ENCODE assay signal across 11 mouse cellular contexts in genomic region chr11:46185486-46185885, GRCm38 (mm10). TPM values are rescaled to one million over a fixed set of nuclear protein-coding genes. Genes with fewer than 3 reads are reported as not detected.
DNase-seq lines count a peak whose midpoint lies in the region; ATAC-seq and TF ChIP-seq lines count a peak whose summit lies in the region.
"Had no signal": no experiment of that assay in that cellular context is flagged by ENCODE, and none has a peak within 500 bp of the region (broad histone marks: within the 10 kb centered on the region; RNA-seq: fewer than 3 reads in every experiment).

No protein-coding gene starts in this region.

- no peaks in the 10 kb centered on the region for H3K4me1 ChIP-seq in hindbrain, postnatal 0 days (ENCODE audit: insufficient read depth, low read length)
- H3K4me1 ChIP-seq in hindbrain, embryonic 14.5 days (replicated peaks; ENCODE audit: control insufficient read depth, insufficient read depth, low read length), result no peaks in the 10 kb centered on the region
- peaks cover 12% of the 10 kb centered on the region for H3K4me1 ChIP-seq in limb, embryonic 10.5 days

- no peak overlapping the region for H3K4me2 ChIP-seq in hindbrain, postnatal 0 days (ENCODE audit: low read depth, low read length)
- H3K4me2 ChIP-seq in hindbrain, embryonic 14.5 days (replicated peaks), result no peak overlapping the region

- H3K36me3 ChIP-seq in hindbrain, postnatal 0 days (ENCODE audit: insufficient read depth, low read length), result no peaks in the 10 kb centered on the region
- no peaks in the 10 kb centered on the region for H3K36me3 ChIP-seq in hindbrain, embryonic 14.5 days (replicated peaks; ENCODE audit: control insufficient read depth, insufficient read depth)
- no peaks in the 10 kb centered on the region for H3K36me3 ChIP-seq in limb, embryonic 10.5 days

- H3K27me3 ChIP-seq in hindbrain, postnatal 0 days (ENCODE audit: insufficient read depth, low read length), result no peaks in the 10 kb centered on the region
- H3K27me3 ChIP-seq in hindbrain, embryonic 14.5 days (ENCODE audit: control insufficient read depth, insufficient read depth, low read length), result no peaks in the 10 kb centered on the region
- H3K27me3 ChIP-seq in limb, embryonic 10.5 days (ENCODE audit: low read depth, poor library complexity, severe bottlenecking), result no peaks in the 10 kb centered on the region

- peak; percentile 39 for DNase-seq in cerebellum, adult 11-12 months
- DNase-seq in cerebellum, postnatal 4 days (ENCODE audit: low spot score in 2 of 2), result no peak
- peak; percentile 19 for DNase-seq in hindbrain, postnatal 0 days (ENCODE audit: low spot score)
- no peak for DNase-seq in hindbrain, embryonic 14.5 days (ENCODE audit: low spot score)
- peak; percentile 19 to 28 for DNase-seq in cerebellum, postnatal 36 days
- no peak for DNase-seq in limb, embryonic 10.5 days (ENCODE audit: low spot score)
- DNase-seq in adipocyte (ENCODE audit: low spot score), result no peak
- no peak for DNase-seq in frontal cortex, postnatal 10 days (ENCODE audit: low spot score in 2 of 2)
- DNase-seq: kidney, adult 11 months had no signal

- H3K27ac ChIP-seq in hindbrain, postnatal 0 days, result no peak overlapping the region
- no peak overlapping the region; the same call in 1 of the 2 replicates for H3K27ac ChIP-seq in hindbrain, embryonic 14.5 days
- H3K27ac ChIP-seq in limb, embryonic 10.5 days, result peak overlapping the region; percentile 11; the same call in 1 of the 2 replicates
- H3K27ac ChIP-seq: macrophage had no signal

- H3K4me3 ChIP-seq in hindbrain, postnatal 0 days (ENCODE audit: low read length), result no peak overlapping the region
- no peak overlapping the region for H3K4me3 ChIP-seq in hindbrain, embryonic 14.5 days (replicated peaks; ENCODE audit: low read length)
- H3K4me3 ChIP-seq in limb, embryonic 10.5 days, result no peak overlapping the region

- no peak overlapping the region for H3K9ac ChIP-seq in hindbrain, postnatal 0 days (replicated peaks; ENCODE audit: low read length)
- no peak overlapping the region for H3K9ac ChIP-seq in hindbrain, embryonic 14.5 days

- no peak for TF ChIP-seq CTCF in hindbrain, postnatal 0 days (IDR thresholded peaks at IDR 0.05; ENCODE audit: low read depth)

- 31% methylated on average over 4 of the region's 4 CpGs for WGBS in hindbrain, postnatal 0 days
- 40% methylated on average over 4 of the region's 4 CpGs for WGBS in hindbrain, embryonic 14.5 days
- 18% methylated on average over 4 of the region's 4 CpGs for WGBS in limb, embryonic 10.5 days

- ATAC-seq in hindbrain, postnatal 0 days, result 0 out of 2 replicates have a peak, but pooled peaks have one; percentile 32
- ATAC-seq in hindbrain, embryonic 14.5 days (ENCODE audit: low FRiP score), result no peak

- no peaks in the 10 kb centered on the region for H3K9me3 ChIP-seq in hindbrain, postnatal 0 days (ENCODE audit: low read length)
- H3K9me3 ChIP-seq in hindbrain, embryonic 14.5 days (ENCODE audit: control insufficient read depth, low read length), result no peaks in the 10 kb centered on the region
- H3K9me3 ChIP-seq in limb, embryonic 10.5 days (replicated peaks), result no peaks in the 10 kb centered on the region

RNA-seq across cellular contexts. Expression of gene Nipal4, which starts 19.2 kb away (rescaled TPM):
- total RNA-seq in hindbrain, postnatal 0 days (2014; rRNA removed), result 0.65 and 1.6 TPM in 2 replicates
- polyA plus RNA-seq in hindbrain, postnatal 0 days (2015; fragmentation: Nextera tagmentation; extraction: Ambion mirVana), result 0.38 and 0.47 TPM in 2 replicates
- 0.38 and 0.46 TPM in 2 replicates for polyA plus RNA-seq in hindbrain, embryonic 14.5 days (2014; fragmentation: Nextera tagmentation; extraction: Ambion mirVana)
- polyA plus RNA-seq in limb, embryonic 10.5 days (2016; fragmentation: Nextera tagmentation; extraction: Ambion mirVana), result 0.36 TPM in 2 replicates
- polyA plus RNA-seq: macrophage had no signal

RNA-seq across cellular contexts. Expression of gene Fndc9, which starts 49.8 kb away (rescaled TPM):
- 1.8 and 2.2 TPM in 2 replicates for total RNA-seq in hindbrain, postnatal 0 days (2014; rRNA removed)
- polyA plus RNA-seq in hindbrain, postnatal 0 days (2015; fragmentation: Nextera tagmentation; extraction: Ambion mirVana), result 3.8 and 5.0 TPM in 2 replicates
- polyA plus RNA-seq in hindbrain, embryonic 14.5 days (2014; fragmentation: Nextera tagmentation; extraction: Ambion mirVana), result 2.8 and 3.5 TPM in 2 replicates
- polyA plus RNA-seq in limb, embryonic 10.5 days (2016; fragmentation: Nextera tagmentation; extraction: Ambion mirVana), result 0.09 and 0.11 TPM in 2 replicates
- total RNA-seq: adrenal gland, postnatal 4 days had no signal
- polyA plus RNA-seq: macrophage had no signal

Comparison
In these comparisons a context has a peak if more than half of its experiments do, and no peak if none do; other contexts are left out.
1. DNase-seq: peak in cerebellum, adult 11-12 months (single experiment), hindbrain, postnatal 0 days (single experiment) and cerebellum, postnatal 36 days (2 of 2); none in cerebellum, postnatal 4 days (0 of 2), hindbrain, embryonic 14.5 days (single experiment), limb, embryonic 10.5 days (single experiment), adipocyte (single experiment) and frontal cortex, postnatal 10 days (0 of 2).